Mouse (Mus musculus): ENCODE data around the gene Zxdc. TPM values are rescaled to one million over a fixed set of nuclear protein-coding genes. Genes with fewer than 3 reads are reported as not detected.

Gene Zxdc
- 10.9 and 32.8 TPM in 2 replicates for polyA plus RNA-seq (2012; rRNA removed; ENCODE audit: low replicate concordance)

DNA sequence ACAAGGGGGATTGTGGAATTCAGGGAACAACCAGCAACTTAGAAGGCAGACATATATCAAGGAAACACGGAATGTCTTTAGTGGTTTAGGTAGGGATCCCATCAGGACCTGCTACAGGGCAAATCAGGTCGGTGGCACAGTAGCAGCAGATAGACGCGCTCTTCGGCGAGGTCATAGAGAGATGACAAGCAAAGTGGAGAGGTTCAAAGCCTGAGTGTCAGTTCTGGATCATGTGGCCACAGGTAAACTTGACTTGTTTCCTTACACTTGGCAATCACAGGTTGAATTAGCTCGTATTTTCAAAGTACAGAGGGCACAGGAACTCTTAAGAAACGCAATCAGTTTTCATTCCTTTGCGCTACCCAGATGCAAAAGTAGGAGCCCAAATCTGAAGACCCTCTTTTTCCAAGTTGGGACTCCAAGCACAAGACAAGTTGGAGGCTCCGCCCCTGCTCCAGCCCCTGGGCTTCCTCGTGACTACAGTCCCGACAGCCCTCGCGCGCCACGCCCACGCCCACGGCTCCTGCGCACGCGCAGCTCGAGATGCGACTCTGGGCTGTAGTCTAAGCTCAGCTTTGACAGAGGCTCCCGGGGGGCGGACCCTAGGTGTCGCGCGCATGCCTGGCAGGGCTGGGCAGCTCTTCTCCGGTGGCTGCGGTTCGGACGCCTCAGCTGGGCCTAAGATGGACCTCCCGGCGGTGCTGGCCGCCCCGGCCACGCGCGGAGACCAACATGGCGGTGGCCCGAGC, at the start of gene Zxdc:
TSS of gene Zxdc (plus strand) at position 517 of the 749 bp plus-strand sequence.

DNA sequence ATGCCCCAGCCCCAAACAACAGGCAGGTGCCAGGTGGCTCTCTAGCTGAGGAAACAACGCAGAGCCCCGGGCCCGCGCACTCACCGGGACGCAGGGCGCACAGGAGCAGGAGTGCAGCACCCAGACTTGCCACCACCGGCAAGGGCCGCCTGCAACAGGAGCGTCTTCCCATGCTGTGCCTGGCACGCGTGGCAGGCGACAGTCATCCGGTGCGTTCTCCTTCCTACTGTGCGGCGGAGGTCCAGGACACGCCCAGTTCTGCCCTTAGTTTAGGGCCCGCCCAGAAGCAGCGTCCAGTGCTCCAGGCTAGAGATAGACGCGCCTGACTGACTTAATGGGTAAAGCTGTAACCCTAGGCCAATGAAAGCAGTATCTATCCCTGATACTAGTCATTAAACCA, 44.3 kb upstream of the Zxdc start, which contains the start of gene Chst13:
TSS of gene Chst13 (minus strand) at position 195 of the 400 bp plus-strand sequence.

DNA sequence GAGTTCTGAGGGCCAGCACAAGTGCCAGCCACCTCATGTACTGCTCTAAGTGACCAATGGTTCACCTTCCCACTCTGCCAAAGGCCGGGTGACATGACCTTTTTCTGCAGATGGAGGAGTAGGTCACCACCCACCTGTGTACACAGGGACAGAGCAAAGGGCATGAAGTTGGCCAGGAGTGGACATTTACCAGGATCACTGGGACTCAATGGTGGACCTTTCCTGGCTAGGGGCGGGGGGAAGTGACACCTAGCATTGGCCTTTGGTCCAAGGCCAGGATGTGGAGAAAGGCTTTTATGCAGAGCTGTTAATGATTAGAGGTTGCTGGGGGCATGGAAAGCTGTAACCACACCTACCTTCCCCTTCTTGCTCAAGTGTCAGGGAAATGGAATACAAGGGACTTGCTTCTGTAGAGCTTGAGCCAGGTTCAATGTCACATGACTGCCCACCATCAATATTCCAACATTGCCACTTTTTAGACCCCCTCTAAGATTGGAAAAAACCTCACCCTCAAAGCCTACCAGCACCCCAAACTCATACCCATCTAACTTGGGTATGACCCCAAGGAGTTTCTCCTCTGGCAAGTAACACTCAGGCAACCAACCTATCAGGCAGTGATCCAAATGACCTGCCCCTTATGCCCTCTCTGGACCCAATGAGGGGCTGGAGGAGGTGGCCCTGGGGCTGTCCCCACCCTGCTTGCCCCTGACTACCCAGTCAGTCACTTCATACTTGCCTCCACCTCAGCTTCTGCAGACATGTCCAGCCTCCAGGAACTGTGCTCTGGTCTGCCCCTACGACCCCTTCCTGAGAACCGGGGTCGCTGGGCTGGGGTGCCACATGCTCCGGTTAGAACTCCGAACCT, 36.5 kb upstream of the Zxdc start, which contains the start of gene Uroc1:
TSS of gene Uroc1 (plus strand) at position 724 of the 865 bp plus-strand sequence.

DNA sequence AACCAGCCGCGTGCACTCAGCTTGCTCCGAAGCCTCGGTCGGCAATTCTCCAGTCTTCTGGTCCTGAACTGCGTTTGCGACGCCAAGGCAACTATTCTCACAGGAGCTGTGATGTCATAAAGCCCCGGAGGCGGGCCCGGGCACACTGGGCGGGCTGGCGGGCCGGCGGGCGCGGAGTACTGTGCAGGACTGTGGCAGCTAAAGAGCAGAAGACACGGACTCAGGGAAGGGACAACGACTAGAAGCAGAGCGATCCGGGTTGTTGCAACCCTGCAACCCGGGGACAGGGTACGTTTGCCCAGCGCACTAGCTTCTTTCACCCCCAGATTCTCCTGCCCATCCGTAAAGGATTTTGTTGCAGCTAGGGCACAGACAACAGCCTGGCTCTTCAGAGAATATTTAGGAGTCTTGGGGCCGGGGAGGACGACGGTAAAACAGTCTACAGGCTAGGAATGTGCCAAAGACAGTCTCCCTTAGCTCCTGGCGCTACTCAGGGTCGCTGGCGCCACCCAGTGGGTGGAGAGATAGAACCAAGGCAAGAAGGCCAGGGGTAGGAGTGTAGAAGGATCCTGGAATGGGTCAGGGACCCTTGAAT, 59.2 kb downstream of the Zxdc start, which contains the start of gene Cfap100:
TSS of gene Cfap100 (minus strand) at position 418 of the 595 bp plus-strand sequence.

Other genes starting within 250 kb of the Zxdc start
- not detected in 2 replicates for gene Vmn1r51, start 246.9 kb upstream of the Zxdc start, polyA plus RNA-seq (2012; rRNA removed; ENCODE audit: low replicate concordance)
- not detected in 2 replicates for gene Vmn1r52, start 194.7 kb upstream of the Zxdc start, polyA plus RNA-seq (2012; rRNA removed; ENCODE audit: low replicate concordance)
- not detected in 2 replicates for gene V1ra8, start 166.7 kb upstream of the Zxdc start, polyA plus RNA-seq (2012; rRNA removed; ENCODE audit: low replicate concordance)
- gene Vmn1r53, start 145.1 kb upstream of the Zxdc start, polyA plus RNA-seq (2012; rRNA removed; ENCODE audit: low replicate concordance), result 0.10 and 0.60 TPM in 2 replicates
- gene Vmn1r54, start 123.2 kb upstream of the Zxdc start, polyA plus RNA-seq (2012; rRNA removed; ENCODE audit: low replicate concordance), result not detected in 2 replicates
- not detected in 2 replicates for gene BC048671, start 68.3 kb upstream of the Zxdc start, polyA plus RNA-seq (2012; rRNA removed; ENCODE audit: low replicate concordance)
- 1.2 and 6.2 TPM in 2 replicates for gene Chst13, start 44.3 kb upstream of the Zxdc start, polyA plus RNA-seq (2012; rRNA removed; ENCODE audit: low replicate concordance)
- gene Uroc1, start 36.2 kb upstream of the Zxdc start, polyA plus RNA-seq (2012; rRNA removed; ENCODE audit: low replicate concordance), result 0.13 TPM in 1 of 2 replicates, not detected in the other
- gene Cfap100, start 59.3 kb downstream of the Zxdc start, polyA plus RNA-seq (2012; rRNA removed; ENCODE audit: low replicate concordance), result 1.0 and 2.0 TPM in 2 replicates
- 68.6 and 107 TPM in 2 replicates for gene Klf15, start 93.1 kb downstream of the Zxdc start, polyA plus RNA-seq (2012; rRNA removed; ENCODE audit: low replicate concordance)
- gene Aldh1l1, start 116.9 kb downstream of the Zxdc start, polyA plus RNA-seq (2012; rRNA removed; ENCODE audit: low replicate concordance), result 69.0 and 168 TPM in 2 replicates
- gene Slc41a3, start 235.2 kb downstream of the Zxdc start, polyA plus RNA-seq (2012; rRNA removed; ENCODE audit: low replicate concordance), result 12.0 and 16.2 TPM in 2 replicates